Mouse (Mus musculus): ENCODE results near the gene Vash1.

DNA sequence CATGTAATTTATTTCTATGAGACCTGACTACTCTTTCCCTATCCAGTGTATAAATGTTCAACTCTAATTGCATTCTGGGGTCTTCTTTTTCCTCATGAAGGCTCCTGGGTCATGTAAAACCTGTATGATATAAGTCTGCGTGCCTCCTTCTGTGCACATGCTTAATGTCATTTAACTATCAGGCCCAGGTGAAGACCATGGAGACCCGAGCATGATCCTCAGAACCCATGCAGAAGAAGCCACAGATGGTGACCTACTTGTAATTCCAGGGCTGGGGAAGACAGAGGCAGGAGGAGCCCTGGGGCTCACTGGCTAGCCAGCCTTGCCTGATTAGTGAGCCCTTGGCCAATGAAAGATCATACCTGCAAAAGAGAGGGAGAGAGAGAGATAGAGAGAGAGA, 18.0 kb upstream of the Vash1 start:
- TF ChIP-seq MYC (IDR thresholded peaks at IDR 0.05; ENCODE audit: low read depth, low read length) (no peak), POLR2A (IDR thresholded peaks at IDR 0.05; ENCODE audit: low read depth, low read length) (no peak), CTCF (conservative IDR thresholded peaks at IDR 0.05 in 1 of 2, IDR thresholded peaks at IDR 0.05 in 1 of 2; ENCODE audit: low read depth in 2 of 2, low read length in 2 of 2) (no peak), ZMIZ1 (IDR thresholded peaks at IDR 0.05; ENCODE audit: low read depth, low read length) (no peak), MAX (IDR thresholded peaks at IDR 0.05; ENCODE audit: low read length) (no peak), USF1 (IDR thresholded peaks at IDR 0.05; ENCODE audit: low read depth, low read length) (no peak), MAFK (IDR thresholded peaks at IDR 0.05; ENCODE audit: insufficient replicate concordance, low read length) (no peak)
